9 mouse cellular contexts compared by ENCODE assay signal in genomic region chrX:50590673-50591341, GRCm38 (mm10).
DNase-seq lines count a peak whose midpoint lies in the region; ATAC-seq and TF ChIP-seq lines count a peak whose summit lies in the region.
"Had no signal": no experiment of that assay in that cellular context is flagged by ENCODE, and none has a peak within 500 bp of the region (broad histone marks: within the 10 kb centered on the region; RNA-seq: fewer than 3 reads in every experiment).

No protein-coding gene starts in this region.

- peak overlapping the region; percentile 27 for H3K4me3 ChIP-seq in kidney, embryonic 16.5 days (ENCODE audit: low read length)
- H3K4me3 ChIP-seq in kidney, adult 2 months (ENCODE audit: insufficient read depth, low read depth, low read length): no peak overlapping the region
- H3K4me3 ChIP-seq in limb, embryonic 10.5 days: peak overlapping the region; percentile 38
- peak overlapping the region; percentile 23 for H3K4me3 ChIP-seq in midbrain, embryonic 15.5 days
- H3K4me3 ChIP-seq: myocyte had no signal

- no peaks in the 10 kb centered on the region for H3K9me3 ChIP-seq in kidney, embryonic 16.5 days (ENCODE audit: low read length)
- H3K9me3 ChIP-seq in limb, embryonic 10.5 days (replicated peaks): no peaks in the 10 kb centered on the region
- H3K9me3 ChIP-seq in midbrain, embryonic 15.5 days: no peaks in the 10 kb centered on the region

- no peak for DNase-seq in kidney, adult 2 months
- DNase-seq in ZHBTc4 (ENCODE audit: low read depth, low spot score): peak; percentile 78
- DNase-seq in forelimb bud, embryonic 11.5 days (ENCODE audit: low read depth, low spot score): peak; percentile 58
- peak; percentile 43 for DNase-seq in limb, embryonic 10.5 days (ENCODE audit: low spot score)
- DNase-seq in thymus, postnatal 25 days: no peak

- peak overlapping the region; percentile 36 for H3K4me2 ChIP-seq in kidney, embryonic 16.5 days (replicated peaks; ENCODE audit: low read depth, low read length)
- H3K4me2 ChIP-seq in midbrain, embryonic 15.5 days: peak overlapping the region; percentile 32

- no peak overlapping the region for H3K9ac ChIP-seq in kidney, embryonic 16.5 days (replicated peaks; ENCODE audit: low read length)
- H3K9ac ChIP-seq in midbrain, embryonic 15.5 days: no peak overlapping the region

- H3K27ac ChIP-seq in kidney, embryonic 16.5 days (ENCODE audit: low read length): no peak overlapping the region; the same call in 1 of the 2 replicates
- H3K27ac ChIP-seq in kidney, adult 2 months (ENCODE audit: insufficient read depth, low read depth, low read length): no peak overlapping the region
- peak overlapping the region; percentile 56; the same call in 1 of the 2 replicates for H3K27ac ChIP-seq in limb, embryonic 10.5 days
- peak overlapping the region; percentile 56; the same call in 1 of the 2 replicates for H3K27ac ChIP-seq in midbrain, embryonic 15.5 days

- TF ChIP-seq POLR2A in kidney, adult 2 months (IDR thresholded peaks at IDR 0.05; ENCODE audit: low read depth, low read length): no peak

- H3K27me3 ChIP-seq in kidney, embryonic 16.5 days (ENCODE audit: insufficient read depth, low read length): no peaks in the 10 kb centered on the region
- H3K27me3 ChIP-seq in kidney, adult 2 months (replicated peaks; ENCODE audit: control insufficient read depth, insufficient read depth, low read length): no peaks in the 10 kb centered on the region
- H3K27me3 ChIP-seq in limb, embryonic 10.5 days (ENCODE audit: low read depth, poor library complexity, severe bottlenecking): no peaks in the 10 kb centered on the region
- H3K27me3 ChIP-seq in midbrain, embryonic 15.5 days (replicated peaks): no peaks in the 10 kb centered on the region

- WGBS in kidney, embryonic 16.5 days: 65% methylated on average over 8 of the region's 8 CpGs
- 98% methylated on average over 8 of the region's 8 CpGs for WGBS in kidney, adult 2 months
- 83% methylated on average over 8 of the region's 8 CpGs for WGBS in limb, embryonic 10.5 days
- 74% methylated on average over 8 of the region's 8 CpGs for WGBS in midbrain, embryonic 15.5 days

- TF ChIP-seq CTCF in kidney, adult 2 months (conservative IDR thresholded peaks at IDR 0.05; ENCODE audit: insufficient read depth, insufficient read length, low read depth, low read length): no peak

- ATAC-seq in kidney, embryonic 16.5 days (ENCODE audit: low FRiP score, low TSS enrichment): peak; percentile 35; the same call in 1 of the 2 replicates
- no peak for ATAC-seq in midbrain, embryonic 15.5 days (replicated peaks)
- no peak for ATAC-seq in monocyte, adult 5-6 weeks (replicated peaks; ENCODE audit: insufficient number of reproducible peaks, low FRiP score, low TSS enrichment, poor library complexity, severe bottlenecking)

- no peaks in the 10 kb centered on the region for H3K4me1 ChIP-seq in kidney, embryonic 16.5 days (ENCODE audit: insufficient read depth, low read length)
- no peaks in the 10 kb centered on the region for H3K4me1 ChIP-seq in kidney, adult 2 months (ENCODE audit: control insufficient read depth, insufficient read depth, low read length)
- no peaks in the 10 kb centered on the region for H3K4me1 ChIP-seq in limb, embryonic 10.5 days
- no peaks in the 10 kb centered on the region for H3K4me1 ChIP-seq in midbrain, embryonic 15.5 days

- H3K36me3 ChIP-seq in kidney, embryonic 16.5 days (ENCODE audit: insufficient read depth, low read length): peaks cover 17% of the 10 kb centered on the region
- peaks cover 1% of the 10 kb centered on the region; the same call in 1 of the 2 replicates for H3K36me3 ChIP-seq in kidney, adult 2 months (ENCODE audit: control insufficient read depth, insufficient read depth, low read length)
- peaks cover 47% of the 10 kb centered on the region for H3K36me3 ChIP-seq in limb, embryonic 10.5 days
- H3K36me3 ChIP-seq in midbrain, embryonic 15.5 days (replicated peaks): no peaks in the 10 kb centered on the region

Comparison
In these comparisons a context has a peak if more than half of its experiments do, and no peak if none do; other contexts are left out.
1. H3K27ac ChIP-seq: peak in limb, embryonic 10.5 days (single experiment) and midbrain, embryonic 15.5 days (single experiment); none in kidney, embryonic 16.5 days (single experiment) and kidney, adult 2 months (single experiment).
2. DNase-seq: peak in ZHBTc4 (single experiment), forelimb bud, embryonic 11.5 days (single experiment) and limb, embryonic 10.5 days (single experiment); none in kidney, adult 2 months (single experiment) and thymus, postnatal 25 days (single experiment).